Mouse (Mus musculus) limb, embryonic 11.5 days (tissue): ENCODE data around the gene Kcnj5. TPM values are rescaled to one million over a fixed set of nuclear protein-coding genes. Genes with fewer than 3 reads are reported as not detected.
A peak's percentile ranks its signal among the peaks of the same experiment; 100 is the strongest.

Experiments used
- ATAC-seq: fragments of 200-750 bp; cut with Nextera tagmentation; 2 replicates; pipeline ENCODE4 v1.8.0; 2017; ENCODE audit warnings: low read depth; ENCODE audit not compliant: insufficient number of reproducible peaks, low FRiP score, low TSS enrichment
- DNase-seq: peaks from one replicate; pipeline ENCODE4 v3.0.0-alpha.2; 2015; ENCODE audit warnings: low spot score
- H3K27ac ChIP-seq: fragments of 300-500 bp; sonication (generic); replicated peaks from 2 replicates; pipeline ENCODE4 v1.5.1; 2014; ENCODE audit warnings: low read depth, mild to moderate bottlenecking, low read length
- H3K27me3 ChIP-seq: fragments of 300-500 bp; sonication (generic); 2 replicates; pipeline ENCODE4 v1.6.1; 2014; ENCODE audit warnings: mild to moderate bottlenecking, low read length, mixed read lengths; ENCODE audit not compliant: control insufficient read depth, insufficient read depth
- H3K36me3 ChIP-seq: fragments of 300-500 bp; sonication (generic); 2 replicates; pipeline ENCODE4 v1.6.1; 2014; ENCODE audit warnings: mild to moderate bottlenecking, low read length, moderate library complexity, mixed read lengths; ENCODE audit not compliant: control insufficient read depth, insufficient read depth
- H3K4me1 ChIP-seq: fragments of 300-500 bp; sonication (generic); 2 replicates; pipeline ENCODE4 v1.6.1; 2014; ENCODE audit warnings: low read length, mixed read lengths; ENCODE audit not compliant: control insufficient read depth, insufficient read depth
- H3K4me2 ChIP-seq: fragments of 300-500 bp; sonication (generic); 2 replicates; pipeline ENCODE4 v1.6.1; 2014; ENCODE audit warnings: low read depth, mild to moderate bottlenecking, moderate library complexity; ENCODE audit not compliant: severe bottlenecking
- H3K4me3 ChIP-seq: fragments of 300-500 bp; sonication (generic); 2 replicates; pipeline ENCODE4 v1.5.1; 2014; ENCODE audit warnings: low read depth, low read length
- H3K9ac ChIP-seq: fragments of 300-500 bp; sonication (generic); 2 replicates; pipeline ENCODE4 v1.6.1; 2014; ENCODE audit warnings: mild to moderate bottlenecking, low read length
- H3K9me3 ChIP-seq: fragments of 300-500 bp; sonication (generic); 2 replicates; pipeline ENCODE4 v1.6.1; 2016; ENCODE audit warnings: low read length; ENCODE audit not compliant: control insufficient read depth
- WGBS: fragments of 180-500 bp; shearing (Covaris S2); extraction: QIAGEN DNeasy Blood & Tissue Kit; methylation state at CpG from one replicate; pipeline ENCODE4 v1.1.7; 2014; 5-methylcytosine and 5-hydroxymethylcytosine counted together
- polyA plus RNA-seq: library from polyadenylated mRNA; unstranded; fragments of >200 nt; fragmentation: Nextera tagmentation; extraction: Ambion mirVana; gene quantifications from 2 replicates; pipeline ENCODE4 v1.2.1, GENCODE M21; 2014

Kcnj5 gene
- polyA plus RNA-seq, 1 experiment from 2014 or later = 0.35 TPM

- DNase-seq = peak; percentile 26
These were observed 32.4 kb downstream of the Kcnj5 start for GRCm38 (mm10) chr9:32311786-32312185.

GRCm38 (mm10) chr9:32302501-32303150 is 41.5 kb downstream of the Kcnj5 start:
- no peak overlapping the region for H3K27ac ChIP-seq
- DNase-seq (no peak), ATAC-seq (no peak)
- H3K4me2 ChIP-seq = no peak overlapping the region
- H3K9ac ChIP-seq = no peak overlapping the region
- no peaks in the 10 kb centered on the region for H3K36me3 ChIP-seq
- 81% methylated on average over 13 of the region's 13 CpGs for WGBS
- H3K4me1 ChIP-seq = no peaks in the 10 kb centered on the region
- H3K27me3 ChIP-seq = no peaks in the 10 kb centered on the region
- no peaks in the 10 kb centered on the region for H3K9me3 ChIP-seq
- H3K4me3 ChIP-seq = no peak overlapping the region

More at GRCm38 (mm10) chr9:32311786-32312185, 32.4 kb downstream of the Kcnj5 start:
- 61% methylated on average over 14 of the region's 14 CpGs for WGBS
- Histone ChIP-seq H3K27me3 (no peaks in the 10 kb centered on the region), H3K4me1 (no peaks in the 10 kb centered on the region), H3K36me3 (no peaks in the 10 kb centered on the region), H3K4me3 (no peak overlapping the region), H3K9ac (no peak overlapping the region), H3K27ac (no peak overlapping the region), H3K9me3 (no peaks in the 10 kb centered on the region), H3K4me2 (no peak overlapping the region)
- ATAC-seq = no peak

- ATAC-seq (no peak), DNase-seq (no peak)
- no peaks in the 10 kb centered on the region for H3K9me3 ChIP-seq
- no peaks in the 10 kb centered on the region for H3K36me3 ChIP-seq
- H3K4me3 ChIP-seq = no peak overlapping the region
- WGBS = 88% methylated on average over 9 of the region's 9 CpGs
- no peaks in the 10 kb centered on the region for H3K27me3 ChIP-seq
- H3K27ac ChIP-seq = no peak overlapping the region
- no peaks in the 10 kb centered on the region for H3K4me1 ChIP-seq
- H3K4me2 ChIP-seq = no peak overlapping the region
- H3K9ac ChIP-seq = no peak overlapping the region
These were observed 48.9 kb downstream of the Kcnj5 start for GRCm38 (mm10) chr9:32295061-32295800.

- 34% methylated on average over 5 of the region's 5 CpGs for WGBS
- H3K9me3 ChIP-seq = no peaks in the 10 kb centered on the region
- ATAC-seq (no peak), DNase-seq (no peak)
- no peaks in the 10 kb centered on the region for H3K4me1 ChIP-seq
- no peak overlapping the region for H3K9ac ChIP-seq
- no peaks in the 10 kb centered on the region for H3K27me3 ChIP-seq
- H3K36me3 ChIP-seq = no peaks in the 10 kb centered on the region
- H3K4me3 ChIP-seq = no peak overlapping the region
- no peak overlapping the region for H3K4me2 ChIP-seq
- no peak overlapping the region for H3K27ac ChIP-seq
These were observed 51.5 kb downstream of the Kcnj5 start for GRCm38 (mm10) chr9:32292686-32293085.

GRCm38 (mm10) chr9:32291618-32292017 is 52.5 kb downstream of the Kcnj5 start:
- Histone ChIP-seq H3K9ac (no peak overlapping the region), H3K4me1 (no peaks in the 10 kb centered on the region), H3K4me3 (no peak overlapping the region), H3K9me3 (no peaks in the 10 kb centered on the region), H3K4me2 (no peak overlapping the region), H3K27ac (no peak overlapping the region), H3K27me3 (no peaks in the 10 kb centered on the region), H3K36me3 (no peaks in the 10 kb centered on the region)
- WGBS = 52% methylated on average over 7 of the region's 7 CpGs
- no peak for ATAC-seq
- no peak for DNase-seq

GRCm38 (mm10) chr9:32283591-32283990 is 60.6 kb downstream of the Kcnj5 start:
- no peaks in the 10 kb centered on the region for H3K9me3 ChIP-seq
- H3K36me3 ChIP-seq = no peaks in the 10 kb centered on the region
- no peak overlapping the region for H3K27ac ChIP-seq
- DNase-seq (no peak), ATAC-seq (no peak)
- H3K4me2 ChIP-seq = no peak overlapping the region
- H3K4me1 ChIP-seq = no peaks in the 10 kb centered on the region
- H3K4me3 ChIP-seq = no peak overlapping the region
- H3K9ac ChIP-seq = no peak overlapping the region
- WGBS = 87% methylated on average over 5 of the region's 5 CpGs
- H3K27me3 ChIP-seq = no peaks in the 10 kb centered on the region

GRCm38 (mm10) chr9:32280456-32280855 is 63.7 kb downstream of the Kcnj5 start:
- H3K9ac ChIP-seq = no peak overlapping the region
- ATAC-seq (no peak), DNase-seq (no peak)
- no peaks in the 10 kb centered on the region for H3K27me3 ChIP-seq
- no peak overlapping the region for H3K27ac ChIP-seq
- H3K36me3 ChIP-seq = no peaks in the 10 kb centered on the region
- H3K4me2 ChIP-seq = no peak overlapping the region
- H3K4me1 ChIP-seq = no peaks in the 10 kb centered on the region
- no peak overlapping the region for H3K4me3 ChIP-seq
- WGBS = 86% methylated on average over 5 of the region's 5 CpGs
- no peaks in the 10 kb centered on the region for H3K9me3 ChIP-seq

GRCm38 (mm10) chr9:32279789-32280188 is 64.4 kb downstream of the Kcnj5 start:
- DNase-seq (no peak), ATAC-seq (no peak)
- WGBS = 68% methylated on average over 3 of the region's 3 CpGs
- H3K27ac ChIP-seq = no peak overlapping the region
- no peak overlapping the region for H3K4me3 ChIP-seq
- H3K4me2 ChIP-seq = no peak overlapping the region
- no peaks in the 10 kb centered on the region for H3K27me3 ChIP-seq
- no peak overlapping the region for H3K9ac ChIP-seq
- H3K4me1 ChIP-seq = no peaks in the 10 kb centered on the region
- no peaks in the 10 kb centered on the region for H3K36me3 ChIP-seq
- no peaks in the 10 kb centered on the region for H3K9me3 ChIP-seq
